Mouse (Mus musculus): ENCODE measurements around the gene Cnpy1. TPM values are rescaled to one million over a fixed set of nuclear protein-coding genes. Genes with fewer than 3 reads are reported as not detected.

Gene Cnpy1
- polyA plus RNA-seq, 1 experiment, result not detected

DNA sequence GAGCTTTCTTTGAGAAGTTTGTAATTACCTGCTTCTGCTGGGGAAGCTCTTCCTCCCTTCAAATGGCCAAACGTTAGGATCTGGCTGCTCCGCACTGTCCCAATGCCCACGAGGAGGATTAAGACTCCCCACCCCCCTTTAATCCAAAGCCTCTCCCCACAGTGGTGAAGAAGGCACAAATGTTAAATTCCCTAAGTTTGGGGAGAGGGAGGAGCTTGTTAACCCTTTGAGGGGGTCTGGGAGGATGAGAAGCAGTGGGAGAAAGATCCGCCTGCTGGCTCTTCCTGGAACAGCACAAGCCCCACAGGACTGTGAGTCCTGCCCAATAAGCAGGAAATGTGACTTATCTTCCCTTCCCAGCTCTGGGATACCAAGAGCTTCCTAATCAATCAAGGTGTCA is 7.5 kb downstream of the Cnpy1 start:
- no peak overlapping the region for H3K27ac ChIP-seq (ENCODE audit: control insufficient read depth, insufficient read depth, low read depth, low read length, poor library complexity)
- WGBS, result 46% methylated on average over 4 of the region's 4 CpGs
- H3K4me1 ChIP-seq (ENCODE audit: control insufficient read depth, insufficient read depth, low read length), result no peaks in the 10 kb centered on the region; the same call in 1 of the 2 replicates
- no peak overlapping the region for H3K4me3 ChIP-seq (replicated peaks; ENCODE audit: control insufficient read depth, low read depth, low read length)
- TF ChIP-seq CTCF (IDR thresholded peaks at IDR 0.05; ENCODE audit: control insufficient read depth, insufficient read depth, low read length), result no peak

DNA sequence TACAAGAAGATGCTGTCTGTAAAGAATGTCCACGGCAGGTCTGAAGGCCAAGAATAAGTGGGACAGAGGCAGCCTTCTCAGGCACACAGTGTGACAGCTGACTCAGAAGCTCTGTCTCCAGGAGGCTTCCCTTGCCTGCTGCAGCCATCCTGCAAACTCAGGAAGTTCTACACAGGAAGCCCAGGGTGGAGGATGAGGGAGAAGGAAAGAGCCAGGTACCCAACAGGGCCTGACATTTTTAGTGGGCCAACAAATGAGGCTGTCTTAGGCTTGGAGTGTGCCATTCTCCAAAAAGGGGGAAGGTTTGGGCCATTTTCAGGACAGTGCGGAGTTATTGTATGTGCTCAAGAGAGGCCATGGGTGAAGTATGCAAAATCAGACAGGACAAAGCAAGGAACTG is 7.9 kb downstream of the Cnpy1 start:
- H3K27ac ChIP-seq (ENCODE audit: control insufficient read depth, insufficient read depth, low read depth, low read length, poor library complexity), result no peak overlapping the region
- WGBS, result 78% methylated on average over 2 of the region's 2 CpGs
- H3K4me3 ChIP-seq (replicated peaks; ENCODE audit: control insufficient read depth, low read depth, low read length), result no peak overlapping the region
- TF ChIP-seq CTCF (IDR thresholded peaks at IDR 0.05; ENCODE audit: control insufficient read depth, insufficient read depth, low read length) (no peak), POLR2A (IDR thresholded peaks at IDR 0.05; ENCODE audit: borderline replicate concordance, control insufficient read depth, low read depth, low read length) (no peak)
- no peaks in the 10 kb centered on the region; the same call in 1 of the 2 replicates for H3K4me1 ChIP-seq (ENCODE audit: control insufficient read depth, insufficient read depth, low read length)

DNA sequence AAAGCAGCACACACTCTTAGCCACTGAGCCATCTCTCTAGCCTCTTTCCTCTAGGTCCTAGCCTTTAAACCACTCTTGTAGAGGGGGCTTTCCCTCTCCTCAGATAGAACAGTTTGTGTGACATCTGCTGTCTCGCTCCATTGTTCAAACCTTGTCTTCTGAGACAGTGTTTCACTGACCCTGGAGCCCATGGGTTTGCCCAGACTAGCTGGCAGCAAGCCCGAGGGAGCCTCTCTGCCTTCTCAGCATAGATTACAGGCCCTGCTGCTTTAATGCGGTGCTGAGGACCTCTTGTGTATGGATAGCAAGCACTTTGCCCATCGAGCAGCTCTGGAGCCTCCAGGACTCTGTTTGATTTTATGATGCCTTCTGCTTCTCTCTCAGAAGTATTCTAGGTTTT is 8.6 kb downstream of the Cnpy1 start:
- H3K27ac ChIP-seq (ENCODE audit: control insufficient read depth, insufficient read depth, low read depth, low read length, poor library complexity), result no peak overlapping the region
- no peaks in the 10 kb centered on the region; the same call in 1 of the 2 replicates for H3K4me1 ChIP-seq (ENCODE audit: control insufficient read depth, insufficient read depth, low read length)
- 53% methylated on average over 4 of the region's 4 CpGs for WGBS
- H3K4me3 ChIP-seq (replicated peaks; ENCODE audit: control insufficient read depth, low read depth, low read length), result no peak overlapping the region
- TF ChIP-seq POLR2A (IDR thresholded peaks at IDR 0.05; ENCODE audit: borderline replicate concordance, control insufficient read depth, low read depth, low read length) (no peak), CTCF (IDR thresholded peaks at IDR 0.05; ENCODE audit: control insufficient read depth, insufficient read depth, low read length) (no peak)

DNA sequence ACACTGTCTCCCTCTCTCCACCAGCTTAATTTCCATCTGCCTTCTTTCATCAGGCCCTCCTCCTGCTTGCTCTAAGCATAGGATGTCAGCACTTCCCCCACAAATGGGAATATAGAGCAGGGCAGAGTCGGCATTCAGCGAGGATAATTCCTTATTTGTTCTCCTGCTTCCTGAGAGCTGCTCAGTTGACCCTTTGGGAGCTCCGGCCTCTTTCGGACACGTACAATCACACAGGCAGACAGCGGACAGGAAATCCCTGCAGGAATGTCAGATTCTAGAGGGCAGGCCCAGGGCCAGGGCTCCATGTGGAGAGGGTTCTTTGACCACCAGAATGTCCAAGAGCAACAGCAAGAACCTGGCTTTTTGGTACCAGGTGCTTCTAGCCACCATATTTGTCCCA is 9.5 kb downstream of the Cnpy1 start:
- Histone ChIP-seq H3K4me1 (ENCODE audit: control insufficient read depth, insufficient read depth, low read length) (no peaks in the 10 kb centered on the region; the same call in 1 of the 2 replicates), H3K4me3 (replicated peaks; ENCODE audit: control insufficient read depth, low read depth, low read length) (no peak overlapping the region), H3K27ac (ENCODE audit: control insufficient read depth, insufficient read depth, low read depth, low read length, poor library complexity) (no peak overlapping the region)
- TF ChIP-seq CTCF (IDR thresholded peaks at IDR 0.05; ENCODE audit: control insufficient read depth, insufficient read depth, low read length) (no peak), POLR2A (IDR thresholded peaks at IDR 0.05; ENCODE audit: borderline replicate concordance, control insufficient read depth, low read depth, low read length) (no peak)
- 70% methylated on average over 6 of the region's 6 CpGs for WGBS

DNA sequence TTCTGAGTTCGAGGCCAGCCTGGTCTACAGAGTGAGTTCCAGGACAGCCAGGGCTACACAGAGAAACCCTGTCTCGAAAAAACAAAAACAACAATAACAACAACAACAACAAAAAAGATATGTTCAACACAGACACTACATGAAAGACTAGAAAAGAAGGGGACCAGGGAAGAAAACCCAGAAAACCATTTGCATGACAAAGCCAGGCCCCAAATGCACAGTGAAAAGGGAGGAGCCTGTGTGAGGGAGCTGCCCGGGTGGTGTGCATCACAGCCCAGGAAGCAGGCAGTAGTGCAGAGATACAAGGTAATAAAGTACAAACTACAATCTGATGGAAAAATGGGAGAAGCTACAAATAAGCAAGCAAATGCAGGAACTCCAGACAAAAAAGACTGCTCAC is 13.5 kb downstream of the Cnpy1 start:
- WGBS, result 48% methylated on average over 3 of the region's 3 CpGs
- no peak overlapping the region for H3K27ac ChIP-seq (ENCODE audit: control insufficient read depth, insufficient read depth, low read depth, low read length, poor library complexity)
- no peaks in the 10 kb centered on the region for H3K4me1 ChIP-seq (ENCODE audit: control insufficient read depth, insufficient read depth, low read length)
- TF ChIP-seq CTCF (IDR thresholded peaks at IDR 0.05; ENCODE audit: control insufficient read depth, insufficient read depth, low read length) (no peak), POLR2A (IDR thresholded peaks at IDR 0.05; ENCODE audit: borderline replicate concordance, control insufficient read depth, low read depth, low read length) (no peak)
- H3K4me3 ChIP-seq (replicated peaks; ENCODE audit: control insufficient read depth, low read depth, low read length), result no peak overlapping the region

DNA sequence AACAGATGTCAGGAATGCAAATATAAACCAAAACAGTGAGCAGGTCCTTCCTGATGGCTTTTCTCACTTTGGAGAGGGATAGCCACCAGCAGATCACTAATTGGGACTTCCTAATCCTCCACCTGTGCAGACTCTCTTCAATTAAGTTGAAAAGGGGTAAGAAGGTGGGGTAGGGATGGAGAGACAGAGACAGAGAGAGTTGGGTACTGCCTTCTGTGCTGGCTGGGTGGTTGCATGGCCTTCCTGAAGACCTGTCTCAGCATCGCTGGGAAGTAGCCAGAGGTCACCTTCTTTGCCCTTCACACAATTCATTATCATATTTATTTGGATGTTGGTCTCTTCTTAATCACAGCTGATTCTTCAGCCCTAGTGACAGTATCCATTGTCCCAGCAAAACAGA is 26.0 kb downstream of the Cnpy1 start:
- Histone ChIP-seq H3K27ac (ENCODE audit: control insufficient read depth, insufficient read depth, low read depth, low read length, poor library complexity) (no peak overlapping the region), H3K4me1 (ENCODE audit: control insufficient read depth, insufficient read depth, low read length) (no peaks in the 10 kb centered on the region), H3K4me3 (replicated peaks; ENCODE audit: control insufficient read depth, low read depth, low read length) (no peak overlapping the region)
- TF ChIP-seq CTCF (IDR thresholded peaks at IDR 0.05; ENCODE audit: control insufficient read depth, insufficient read depth, low read length) (no peak), POLR2A (IDR thresholded peaks at IDR 0.05; ENCODE audit: borderline replicate concordance, control insufficient read depth, low read depth, low read length) (no peak)
- 79% methylated on average over 1 of the region's 1 CpGs for WGBS

DNA sequence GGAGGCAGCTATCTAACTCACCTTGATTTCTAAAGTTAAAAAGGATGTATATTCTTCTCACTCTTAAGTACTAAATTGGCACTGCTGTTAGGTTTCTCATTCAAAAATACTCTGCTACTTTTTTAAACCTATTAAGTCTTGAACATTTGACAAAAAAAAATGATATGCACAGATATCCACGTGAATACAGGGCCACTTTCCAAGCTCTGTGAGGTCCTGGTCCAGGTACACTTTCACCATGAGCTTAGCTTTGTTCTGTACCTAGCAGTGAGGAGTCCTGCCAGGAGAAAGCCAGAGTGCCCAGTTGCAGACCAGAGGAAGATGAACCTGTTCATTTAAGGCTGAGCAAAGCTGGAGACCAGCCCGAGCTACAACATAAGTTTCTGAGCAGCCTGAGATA is 32.2 kb downstream of the Cnpy1 start:
- WGBS, result 56% methylated on average over 2 of the region's 2 CpGs
- Histone ChIP-seq H3K4me3 (replicated peaks; ENCODE audit: control insufficient read depth, low read depth, low read length) (no peak overlapping the region), H3K4me1 (ENCODE audit: control insufficient read depth, insufficient read depth, low read length) (no peaks in the 10 kb centered on the region), H3K27ac (ENCODE audit: control insufficient read depth, insufficient read depth, low read depth, low read length, poor library complexity) (no peak overlapping the region)
- TF ChIP-seq POLR2A (IDR thresholded peaks at IDR 0.05; ENCODE audit: borderline replicate concordance, control insufficient read depth, low read depth, low read length) (no peak), CTCF (IDR thresholded peaks at IDR 0.05; ENCODE audit: control insufficient read depth, insufficient read depth, low read length) (no peak)

DNA sequence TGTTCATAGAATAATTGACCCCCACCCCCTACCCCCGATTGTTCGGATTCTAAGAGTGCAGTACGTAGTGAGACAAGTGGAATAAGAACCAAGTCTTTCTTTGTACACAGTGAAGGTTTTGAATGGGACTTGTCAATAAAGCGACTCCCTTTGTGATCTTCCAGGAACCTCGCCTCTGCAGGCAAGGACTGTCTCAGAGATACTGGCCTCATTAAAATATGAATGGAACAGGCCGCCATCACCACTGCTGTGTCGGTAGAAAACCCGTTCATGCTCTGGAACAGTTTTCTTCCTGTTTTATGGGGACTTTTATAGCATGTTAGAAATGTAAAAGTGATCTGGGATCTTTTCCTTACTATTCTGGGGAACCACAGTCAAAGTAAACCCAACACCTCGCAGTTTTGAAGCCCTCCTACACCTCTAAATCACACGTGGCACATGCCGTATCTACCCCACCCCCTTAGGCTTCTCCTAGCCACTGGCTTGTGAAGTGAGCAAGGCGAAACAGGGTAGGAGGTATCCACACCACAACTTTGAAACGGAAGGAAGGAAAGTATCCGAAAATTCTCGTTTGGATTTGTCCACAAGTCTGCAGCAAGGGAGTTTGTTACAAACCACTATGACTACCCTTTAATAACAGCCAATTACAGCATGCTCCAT is 33.8 kb downstream of the Cnpy1 start:
- Histone ChIP-seq H3K4me3 (replicated peaks; ENCODE audit: control insufficient read depth, low read depth, low read length) (no peak overlapping the region), H3K4me1 (ENCODE audit: control insufficient read depth, insufficient read depth, low read length) (no peaks in the 10 kb centered on the region), H3K27ac (ENCODE audit: control insufficient read depth, insufficient read depth, low read depth, low read length, poor library complexity) (no peak overlapping the region)
- WGBS, result 14% methylated on average over 15 of the region's 15 CpGs
- TF ChIP-seq CTCF (IDR thresholded peaks at IDR 0.05; ENCODE audit: control insufficient read depth, insufficient read depth, low read length) (no peak), POLR2A (IDR thresholded peaks at IDR 0.05; ENCODE audit: borderline replicate concordance, control insufficient read depth, low read depth, low read length) (no peak)

Measured in bone marrow, adult 2 months (tissue).